Mouse (Mus musculus): ENCODE results near the gene Gucd1.
A peak's percentile ranks its signal among the peaks of the same experiment; 100 is the strongest.
"Not testable (repeated sequence)": the region's sequence is repeated elsewhere in the genome, so short reads cannot be mapped to it uniquely, and the experiment has no call there.

Gucd1 gene

GRCm38 (mm10) chr10:75365231-75365633 is 152.5 kb downstream of the Gucd1 start:
- DNase-seq (ENCODE audit: low spot score), result no peak

- no peak for DNase-seq (ENCODE audit: low spot score)
Observed at GRCm38 (mm10) chr10:75364796-75365195, 153.0 kb downstream of the Gucd1 start.

DNA sequence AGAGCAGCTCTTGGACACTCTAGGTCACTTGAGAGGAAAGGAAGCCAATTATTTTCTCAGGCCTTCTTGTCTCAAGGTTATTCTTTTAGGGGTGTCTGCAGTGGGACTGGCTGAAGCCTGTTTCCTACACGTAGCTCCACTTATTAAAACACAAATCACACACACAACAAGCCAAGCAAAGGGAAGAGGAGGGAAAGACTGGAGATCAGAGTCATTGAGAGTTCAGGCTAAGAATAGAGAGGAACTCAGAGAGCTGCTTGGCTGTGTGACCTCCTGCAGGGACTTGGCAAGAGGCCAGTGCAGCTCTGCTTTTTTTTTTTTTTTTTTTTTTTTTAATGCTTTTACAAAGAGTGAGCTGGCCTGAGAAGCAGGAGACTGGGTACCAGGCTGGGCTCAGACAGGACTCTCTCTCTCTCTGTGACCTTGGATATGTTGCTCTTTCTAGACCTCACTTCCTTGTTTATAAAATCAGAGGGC is 153.5 kb downstream of the Gucd1 start:
- DNase-seq (ENCODE audit: low spot score), result peak; percentile 81

DNA sequence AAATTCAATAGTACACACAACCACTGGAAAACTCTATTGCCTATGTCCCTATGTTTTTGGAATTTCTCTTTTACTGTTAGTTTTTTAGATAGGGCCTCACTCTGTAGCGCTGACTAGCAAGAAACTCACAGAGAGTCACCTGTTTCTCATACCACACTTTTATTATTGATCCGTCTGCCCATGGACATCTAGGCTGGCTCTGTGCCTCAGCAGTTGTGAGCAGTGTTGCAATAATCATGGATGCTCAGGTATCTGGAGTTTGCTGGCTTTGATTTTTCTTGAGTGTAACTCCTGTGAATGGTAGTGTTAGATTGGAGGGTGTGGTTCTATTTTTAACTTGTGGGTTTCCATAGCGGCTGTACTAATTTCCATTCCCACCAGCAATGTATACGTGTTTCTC is 162.4 kb downstream of the Gucd1 start:
- DNase-seq (ENCODE audit: low spot score), result no peak

GRCm38 (mm10) chr10:75353838-75354241 is 163.9 kb downstream of the Gucd1 start:
- not testable (repeated sequence) for DNase-seq (ENCODE audit: low spot score)

- no peak for DNase-seq (ENCODE audit: low spot score)
Observed at GRCm38 (mm10) chr10:75352541-75352940, 165.2 kb downstream of the Gucd1 start.

- no peak for DNase-seq (ENCODE audit: low spot score)
Observed at GRCm38 (mm10) chr10:75350564-75350963, 167.2 kb downstream of the Gucd1 start.

GRCm38 (mm10) chr10:75345265-75345664 is 172.5 kb downstream of the Gucd1 start:
- DNase-seq (ENCODE audit: low spot score), result peak; percentile 37

DNA sequence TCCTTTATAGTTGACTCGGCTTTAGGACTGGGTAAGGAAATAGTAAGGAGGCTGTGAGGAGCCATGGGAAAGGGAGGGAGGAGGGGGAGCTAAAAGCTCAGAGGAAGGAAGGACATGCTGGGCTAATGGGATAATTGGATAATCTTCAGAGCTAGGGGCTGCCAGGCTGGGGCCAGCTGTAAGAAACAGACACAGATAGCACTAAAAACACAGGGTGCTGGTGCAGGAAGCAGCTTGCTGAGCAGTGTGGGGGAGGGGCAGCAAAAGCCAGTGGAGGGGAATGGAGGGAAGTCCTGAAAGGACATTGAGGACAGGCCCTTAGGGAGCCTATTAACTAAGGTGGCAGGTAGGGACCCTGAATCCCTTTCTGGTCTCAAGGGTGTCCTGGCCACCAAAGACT is 173.2 kb downstream of the Gucd1 start:
- DNase-seq (ENCODE audit: low spot score), result peak; percentile 79

GRCm38 (mm10) chr10:75341936-75342335 is 175.8 kb downstream of the Gucd1 start:
- no peak for DNase-seq (ENCODE audit: low spot score)

- no peak for DNase-seq (ENCODE audit: low spot score)
Observed at GRCm38 (mm10) chr10:75339377-75339776, 178.4 kb downstream of the Gucd1 start.

DNA sequence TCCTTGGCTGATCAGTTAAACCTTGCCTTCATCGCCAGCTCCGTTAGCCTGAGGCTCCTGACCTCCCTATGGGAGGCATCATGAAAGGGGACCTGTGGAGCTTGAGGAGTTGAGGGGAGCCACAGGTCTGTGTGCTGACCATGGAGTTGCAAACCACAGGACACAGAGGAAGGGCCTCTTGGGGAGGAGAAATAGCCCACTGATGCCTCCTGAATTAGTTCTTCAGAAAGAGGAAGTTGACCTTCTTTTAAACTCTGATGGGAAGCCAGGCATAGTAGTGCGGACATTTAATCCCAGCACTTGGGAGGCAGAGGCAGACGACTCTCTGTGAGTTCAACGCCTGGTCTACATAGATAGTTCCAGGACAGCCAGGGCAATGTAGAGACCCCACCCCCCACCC is 178.9 kb downstream of the Gucd1 start:
- no peak for DNase-seq (ENCODE audit: low spot score)

DNA sequence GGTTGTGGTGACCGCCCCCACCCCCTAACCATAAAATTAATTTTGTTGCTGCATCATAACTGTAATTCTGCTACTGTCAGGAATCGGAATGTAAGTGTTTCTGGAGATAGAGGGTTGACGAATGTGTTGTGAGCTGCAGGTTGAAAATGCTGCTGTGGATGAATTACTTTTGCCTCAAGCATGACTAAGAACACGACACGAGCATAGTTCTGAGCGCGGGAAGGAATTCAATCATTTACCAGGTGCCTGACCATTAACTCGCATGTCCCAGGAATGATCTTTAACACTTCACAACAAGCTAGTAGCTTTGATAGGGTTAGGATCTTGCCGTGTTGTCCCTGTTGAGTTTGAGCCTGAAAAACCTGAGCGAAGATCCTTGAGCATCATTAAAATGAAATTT is 180.5 kb downstream of the Gucd1 start:
- no peak for DNase-seq (ENCODE audit: low spot score)

DNA sequence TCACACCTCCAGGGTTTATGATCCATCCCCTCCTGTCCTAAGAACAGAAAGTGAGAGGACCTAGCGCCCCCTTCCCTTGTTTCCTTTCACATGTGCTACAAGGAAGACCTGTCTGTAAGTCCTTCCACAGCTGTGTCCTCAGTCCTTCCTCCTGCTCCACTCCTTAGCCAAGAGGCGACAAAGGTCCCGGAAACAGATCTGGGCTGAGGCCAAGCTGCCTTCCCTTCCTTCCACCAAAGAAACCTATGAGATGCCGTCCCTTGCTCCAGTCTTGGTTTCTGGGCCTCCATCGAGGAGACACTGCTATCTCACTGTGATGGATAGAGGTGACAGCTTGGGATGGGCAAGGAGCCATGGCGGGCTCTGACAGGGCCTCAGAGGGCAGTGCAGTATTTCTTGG is 182.7 kb downstream of the Gucd1 start:
- DNase-seq (ENCODE audit: low spot score), result no peak

DNA sequence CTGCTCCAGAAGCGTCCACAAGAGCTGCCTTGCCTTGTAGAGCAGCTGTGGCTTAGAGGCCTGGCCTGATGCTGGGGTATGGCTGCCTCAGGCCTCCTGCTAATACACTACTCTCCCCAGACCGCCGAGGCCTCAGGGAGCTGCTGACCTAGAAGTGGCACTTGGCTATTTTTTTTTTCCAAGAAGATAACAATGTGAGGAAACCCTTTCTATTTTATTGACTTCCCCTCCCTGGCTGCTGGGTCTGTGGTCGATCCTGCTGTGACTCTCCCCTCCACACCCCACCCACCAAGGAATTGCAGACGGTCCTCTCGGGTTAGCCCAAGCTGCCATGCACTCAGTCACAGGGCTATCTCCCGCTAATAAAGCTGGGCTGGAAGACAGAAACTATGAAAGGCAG is 183.6 kb downstream of the Gucd1 start:
- no peak for DNase-seq (ENCODE audit: low spot score)

DNA sequence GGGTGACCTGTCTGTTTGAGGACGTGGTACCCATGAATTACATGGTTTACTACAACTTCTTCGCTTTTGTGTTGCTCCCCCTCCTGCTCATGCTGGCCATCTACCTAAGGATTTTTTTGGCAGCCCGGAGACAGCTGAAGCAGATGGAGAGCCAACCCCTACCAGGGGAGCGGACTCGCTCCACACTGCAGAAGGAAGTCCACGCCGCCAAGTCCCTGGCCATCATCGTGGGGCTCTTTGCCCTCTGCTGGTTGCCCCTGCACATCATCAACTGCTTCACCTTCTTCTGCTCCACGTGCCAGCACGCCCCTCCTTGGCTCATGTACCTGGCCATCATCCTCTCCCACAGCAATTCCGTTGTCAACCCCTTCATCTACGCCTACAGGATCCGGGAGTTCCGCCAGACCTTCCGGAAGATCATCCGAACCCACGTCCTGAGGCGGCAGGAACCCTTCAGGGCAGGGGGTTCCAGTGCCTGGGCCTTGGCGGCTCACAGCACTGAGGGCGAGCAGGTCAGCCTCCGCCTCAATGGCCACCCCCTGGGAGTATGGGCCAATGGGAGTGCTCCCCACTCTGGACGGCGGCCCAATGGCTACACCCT is 184.5 kb downstream of the Gucd1 start:
- DNase-seq (ENCODE audit: low spot score), result no peak

- DNase-seq (ENCODE audit: low spot score), result no peak
Observed at GRCm38 (mm10) chr10:75332268-75332667, 185.5 kb downstream of the Gucd1 start.

- no peak for DNase-seq (ENCODE audit: low spot score)
Observed at GRCm38 (mm10) chr10:75328201-75328704, 189.5 kb downstream of the Gucd1 start.

DNA sequence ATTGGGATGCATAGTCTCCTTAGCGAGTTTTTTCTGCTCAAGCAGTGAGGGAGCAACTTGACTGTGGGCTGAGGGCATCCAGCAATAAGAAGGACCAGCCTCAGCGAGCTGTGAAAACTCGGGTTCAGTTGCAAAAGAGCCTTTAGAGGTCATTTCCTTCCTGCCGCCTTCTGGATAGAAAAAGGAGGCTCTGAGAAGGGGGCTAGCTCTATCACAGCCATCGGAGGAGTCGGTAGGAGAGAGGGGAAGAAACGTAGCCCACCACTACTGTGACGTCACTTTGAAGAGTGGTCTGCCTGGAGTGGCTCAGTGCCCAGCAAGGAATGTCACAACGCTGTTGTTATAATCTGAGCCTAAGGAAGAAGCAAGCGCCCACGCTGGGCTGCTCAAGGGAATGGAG is 190.7 kb downstream of the Gucd1 start:
- DNase-seq (ENCODE audit: low spot score), result no peak

DNA sequence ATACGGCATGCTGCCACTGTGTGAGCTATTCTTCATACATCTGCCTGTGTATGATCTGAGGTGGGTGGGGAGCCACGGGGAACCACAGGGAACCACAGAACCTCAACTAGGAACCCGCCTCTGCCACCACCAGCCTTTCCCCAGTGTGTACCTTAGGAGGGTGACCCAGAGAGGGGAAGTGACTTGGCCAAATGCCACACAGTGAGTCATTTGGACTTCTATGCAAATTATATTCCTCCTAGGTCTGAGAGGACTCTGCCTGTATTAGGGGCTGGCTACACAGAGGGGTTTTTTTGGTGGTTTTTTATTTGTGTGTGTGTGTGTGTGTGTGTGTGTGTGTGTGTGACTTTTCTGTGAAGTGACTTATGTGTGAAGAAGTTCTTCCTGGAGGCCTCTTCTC is 191.2 kb downstream of the Gucd1 start:
- peak; percentile 73 for DNase-seq (ENCODE audit: low spot score)

DNA sequence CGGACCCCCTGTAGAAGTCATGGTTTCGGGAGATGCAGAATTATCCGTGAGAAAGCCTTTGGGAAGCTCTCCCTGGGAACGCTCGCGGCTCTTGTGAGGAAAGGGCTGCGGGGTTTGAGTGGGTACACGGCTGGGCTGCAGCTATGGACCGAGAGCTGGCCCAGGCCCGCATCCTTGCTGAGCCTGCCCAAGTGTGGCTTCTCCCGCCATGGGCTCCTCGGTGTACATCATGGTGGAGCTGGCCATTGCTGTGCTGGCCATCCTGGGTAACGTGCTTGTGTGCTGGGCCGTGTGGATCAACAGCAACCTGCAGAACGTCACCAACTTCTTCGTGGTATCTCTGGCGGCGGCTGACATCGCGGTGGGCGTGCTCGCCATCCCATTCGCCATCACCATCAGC is 192.0 kb downstream of the Gucd1 start:
- no peak for DNase-seq (ENCODE audit: low spot score)

DNA sequence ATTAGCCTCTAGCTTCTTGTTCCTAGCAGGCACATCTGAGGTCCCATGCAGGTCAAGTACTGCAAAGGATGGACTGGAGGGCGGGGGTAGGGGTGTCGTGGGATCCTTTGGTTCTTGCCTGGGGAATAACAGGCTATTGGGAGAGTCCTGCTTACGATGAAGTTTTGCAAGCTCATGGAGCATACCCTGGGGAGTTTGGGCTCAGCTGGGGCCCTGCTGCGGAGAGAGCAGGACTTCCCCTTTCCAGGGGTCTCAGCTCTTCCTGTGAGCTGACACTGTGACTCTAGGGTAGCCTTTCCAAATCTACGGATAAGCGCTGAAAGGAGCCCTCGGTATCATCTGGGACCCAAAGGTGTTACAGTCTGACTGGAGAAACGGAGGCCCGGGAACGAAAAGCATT is 193.4 kb downstream of the Gucd1 start:
- no peak for DNase-seq (ENCODE audit: low spot score)

- no peak for DNase-seq (ENCODE audit: low spot score)
Observed at GRCm38 (mm10) chr10:75323986-75324385, 193.8 kb downstream of the Gucd1 start.

DNA sequence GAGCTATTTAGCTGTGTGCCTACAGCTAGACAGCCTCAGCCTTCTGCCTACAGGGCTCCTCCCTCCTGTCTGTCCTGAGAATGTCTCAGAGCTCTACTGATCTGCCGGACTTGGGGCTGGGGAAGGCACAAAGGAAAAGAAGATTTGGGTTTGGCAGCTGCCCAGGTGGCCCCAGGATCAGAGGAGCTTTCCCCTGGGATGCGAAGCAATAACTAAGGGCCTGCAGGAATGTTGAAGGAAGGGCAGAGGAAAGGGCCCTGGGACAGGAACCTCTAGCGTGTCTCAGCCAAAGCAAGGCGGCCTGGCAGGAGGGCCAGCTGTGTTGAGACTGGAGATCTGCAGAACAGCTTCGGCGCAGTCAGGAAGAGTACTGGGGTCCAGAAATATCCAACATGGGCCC is 194.8 kb downstream of the Gucd1 start:
- DNase-seq (ENCODE audit: low spot score), result peak; percentile 13

Data from MN1 (cell line).